Mouse (Mus musculus): ENCODE measurements around the gene Igfbp4.
A peak's percentile ranks its signal among the peaks of the same experiment; 100 is the strongest.

Igfbp4 gene

DNA sequence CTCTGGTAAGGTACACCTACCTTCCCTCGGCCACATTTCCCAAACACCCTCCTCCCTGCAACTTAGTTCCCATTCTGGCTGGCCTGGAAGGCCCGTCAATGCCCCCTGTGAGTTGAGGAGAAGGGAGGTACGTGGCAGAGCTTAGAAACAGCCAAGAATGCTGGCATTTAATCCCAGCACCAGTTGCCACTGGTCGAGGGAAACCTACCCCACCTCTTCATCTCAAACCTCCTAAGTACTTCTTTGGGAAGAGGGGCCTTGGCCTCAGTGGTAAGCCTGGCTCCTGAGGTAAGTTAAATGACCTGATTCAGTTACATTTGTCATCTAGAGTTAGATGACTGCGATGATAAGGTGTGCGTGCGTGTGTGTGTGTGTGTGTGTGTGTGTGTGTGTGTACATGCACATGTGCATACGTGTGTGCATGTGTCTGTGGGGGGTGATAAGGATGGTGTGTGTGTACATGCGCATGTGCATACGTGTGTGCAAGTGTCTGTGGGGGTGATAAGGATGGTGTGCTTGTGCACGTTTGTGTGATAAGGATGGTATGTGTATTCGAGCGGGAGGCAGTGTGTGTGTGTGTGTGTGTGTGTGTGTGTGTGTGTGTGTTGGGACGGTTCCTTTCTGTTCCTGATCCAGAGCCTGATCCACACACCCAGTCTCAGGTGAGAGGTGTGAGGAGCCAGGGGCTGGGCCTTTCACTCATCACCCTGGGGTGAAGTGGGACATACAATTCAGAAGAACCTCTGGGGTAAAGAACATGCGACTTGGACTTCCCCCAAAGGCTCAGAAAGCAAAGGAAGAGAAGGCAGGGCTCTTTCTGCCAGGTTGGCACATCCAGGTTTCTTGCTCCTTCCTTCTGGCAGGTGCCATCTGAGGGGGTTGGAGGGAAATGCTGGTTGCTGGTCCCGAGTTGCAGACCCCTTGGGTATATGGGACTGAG, 1.1 kb downstream of the Igfbp4 start:
- DNase-seq (ENCODE audit: low read depth): no peak

DNA sequence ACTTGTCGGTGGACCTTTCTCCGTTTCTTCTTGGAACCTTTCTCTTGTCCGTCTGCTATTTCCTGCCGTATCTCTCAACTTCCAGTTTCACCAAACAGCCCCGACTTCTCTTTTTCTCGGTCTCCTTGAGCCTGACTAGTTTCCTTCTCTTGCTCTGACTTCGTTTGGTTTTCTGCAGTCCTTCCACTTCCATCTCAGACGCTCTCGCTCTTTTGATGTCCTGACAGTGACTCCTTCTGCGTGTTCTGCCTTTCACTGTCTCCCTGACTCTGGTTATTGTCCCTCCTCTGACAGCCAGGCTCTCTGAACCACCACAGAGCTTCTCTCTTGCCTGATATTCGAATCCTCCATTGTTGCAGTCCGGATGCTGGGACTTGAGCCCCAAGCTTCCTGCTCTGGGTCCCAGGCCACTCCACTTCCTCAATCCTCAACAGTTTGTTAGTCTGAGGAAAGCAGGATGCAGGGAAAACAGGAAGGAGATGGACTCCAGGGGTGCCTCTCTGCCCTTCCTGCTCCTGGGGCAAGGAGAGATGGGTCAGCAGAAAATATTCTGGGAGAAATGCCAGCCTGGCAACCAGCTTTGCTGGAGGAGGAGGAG, 1.9 kb downstream of the Igfbp4 start:
- DNase-seq (ENCODE audit: low read depth): peak; percentile 39

DNA sequence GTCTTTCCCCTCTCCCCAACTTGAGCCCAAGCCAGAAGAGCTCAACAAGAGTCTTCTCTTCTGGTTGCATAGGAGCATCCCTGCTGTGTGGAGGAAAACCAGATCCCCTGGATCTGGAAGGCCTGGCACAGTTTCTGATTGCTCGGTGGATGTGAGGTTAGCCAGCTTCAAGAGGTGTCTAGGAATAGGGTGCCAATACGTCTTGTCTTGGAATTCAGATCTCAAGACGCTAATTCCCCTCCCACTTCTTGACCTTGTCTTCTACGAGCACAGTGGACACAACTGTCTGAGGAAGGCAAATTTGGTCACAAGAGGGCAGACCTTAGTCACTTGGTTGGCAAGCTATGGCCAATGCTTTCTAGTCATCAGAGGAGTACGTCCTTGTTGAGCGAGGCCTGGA, 2.6 kb downstream of the Igfbp4 start:
- no peak for DNase-seq (ENCODE audit: low read depth)

DNA sequence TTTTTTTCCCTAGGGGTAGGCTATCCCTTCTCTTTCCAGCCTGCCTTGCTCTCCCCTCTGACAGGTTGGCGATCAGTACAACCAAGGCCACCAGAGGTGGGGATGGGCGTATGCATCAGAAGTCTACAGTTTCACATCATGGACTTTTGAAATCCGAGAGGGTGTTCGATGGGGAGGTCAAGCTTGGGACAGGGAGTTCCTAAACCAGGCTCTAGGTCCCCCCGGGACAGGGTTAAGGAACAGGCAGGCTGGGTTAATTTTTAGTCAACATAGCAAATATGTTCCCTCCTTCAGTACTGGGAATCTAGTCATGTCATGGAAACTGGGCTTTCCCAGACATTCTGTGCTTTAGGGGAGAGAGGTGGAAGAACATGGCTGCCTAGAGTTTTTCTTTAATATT, 3.3 kb downstream of the Igfbp4 start:
- DNase-seq (ENCODE audit: low read depth): peak; percentile 40

DNA sequence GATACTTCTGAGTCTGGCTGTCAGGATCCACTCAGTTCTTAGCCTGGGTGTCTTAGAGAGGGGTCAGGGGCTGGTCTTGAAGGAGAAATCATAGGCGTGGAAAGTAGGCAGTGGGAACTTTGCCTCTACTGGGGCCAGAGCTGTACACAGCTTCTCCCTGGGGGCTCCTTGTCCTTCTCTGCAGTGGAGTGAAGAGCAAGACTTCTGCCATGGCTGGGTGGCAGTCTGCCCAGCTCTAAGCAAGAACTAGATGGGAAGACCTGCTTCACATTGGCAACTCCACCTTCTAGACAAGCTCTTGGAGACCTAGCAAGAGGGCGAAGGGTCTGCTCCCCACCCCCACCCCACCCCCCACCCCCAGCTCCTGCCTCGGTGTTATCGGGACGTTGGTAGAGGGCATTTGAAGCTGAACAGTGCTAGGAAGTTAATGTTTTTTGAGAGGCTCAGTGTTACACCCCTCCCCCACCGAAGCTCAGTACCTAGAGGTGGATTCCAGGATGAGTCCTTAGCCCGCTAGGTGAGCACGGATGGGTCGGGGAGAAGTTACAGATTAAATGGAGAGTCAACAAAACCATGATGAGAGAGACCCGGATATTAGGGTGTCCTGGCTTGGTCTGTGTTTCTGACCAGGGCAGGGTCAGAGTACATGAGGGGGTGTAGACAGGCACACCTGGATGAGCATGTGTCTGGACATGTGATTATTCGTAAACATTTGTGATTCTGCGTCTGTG, 4.3 kb downstream of the Igfbp4 start:
- no peak for DNase-seq (ENCODE audit: low read depth)

DNA sequence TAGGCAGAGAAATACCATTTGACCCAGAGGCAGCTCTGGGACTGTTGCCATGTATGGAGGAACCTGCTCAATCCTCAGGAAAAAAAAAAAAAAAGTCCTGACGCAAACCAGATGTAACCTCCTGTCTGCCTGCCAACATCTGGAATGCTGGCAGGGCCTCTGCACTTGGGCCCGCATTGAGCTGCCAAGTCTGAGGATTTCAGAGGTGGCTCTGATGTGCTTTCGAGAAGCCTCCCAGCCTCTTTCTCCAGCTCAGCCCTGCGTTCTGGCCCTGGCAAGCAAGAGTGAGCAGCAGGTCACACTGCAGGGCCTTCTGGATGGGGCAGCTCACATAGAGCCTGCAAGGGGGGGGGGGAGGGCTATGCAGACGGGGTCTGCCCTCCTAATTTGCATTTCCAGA, 6.1 kb downstream of the Igfbp4 start:
- peak; percentile 100 for DNase-seq (ENCODE audit: low read depth)

DNA sequence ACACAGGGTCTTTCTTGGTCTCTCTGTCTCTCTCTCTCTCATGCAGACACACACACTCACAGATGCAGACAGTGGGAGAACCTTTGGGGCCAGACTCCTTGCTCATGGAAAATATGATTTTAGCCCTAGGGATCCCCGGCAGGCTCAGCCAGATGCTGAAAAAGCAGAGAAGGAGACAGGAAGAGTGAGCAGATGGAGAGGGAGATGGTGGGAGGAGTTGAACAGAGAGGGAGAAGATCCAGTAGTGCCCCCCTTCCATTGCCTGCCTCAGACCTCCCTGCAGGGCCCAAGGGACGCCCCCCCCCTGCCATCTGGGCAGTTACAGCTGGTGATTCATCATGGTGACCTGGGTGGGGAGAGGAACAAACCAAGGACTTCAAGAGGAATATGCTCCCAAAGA, 6.6 kb downstream of the Igfbp4 start:
- peak; percentile 84 for DNase-seq (ENCODE audit: low read depth)

DNA sequence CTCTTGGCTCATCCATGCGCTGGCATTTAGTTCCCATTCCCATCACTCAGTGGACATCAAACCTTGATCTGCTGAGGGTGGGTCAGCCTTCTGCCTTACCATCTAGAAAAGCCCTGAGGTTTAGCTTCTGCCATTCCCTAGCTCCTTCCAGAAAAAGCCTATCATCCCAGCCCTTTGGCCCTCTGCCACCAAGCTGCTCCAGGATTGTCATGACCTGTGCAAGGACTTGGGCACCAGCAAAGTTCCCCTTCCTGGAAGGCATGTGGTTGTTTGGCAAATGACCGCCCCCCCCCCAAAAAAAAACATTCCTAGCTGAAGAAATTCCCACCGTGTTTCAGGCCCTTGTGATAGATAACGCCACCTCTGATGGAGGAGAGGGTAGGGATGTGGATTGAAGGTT, 14.1 kb downstream of the Igfbp4 start:
- DNase-seq (ENCODE audit: low read depth): peak; percentile 55

DNA sequence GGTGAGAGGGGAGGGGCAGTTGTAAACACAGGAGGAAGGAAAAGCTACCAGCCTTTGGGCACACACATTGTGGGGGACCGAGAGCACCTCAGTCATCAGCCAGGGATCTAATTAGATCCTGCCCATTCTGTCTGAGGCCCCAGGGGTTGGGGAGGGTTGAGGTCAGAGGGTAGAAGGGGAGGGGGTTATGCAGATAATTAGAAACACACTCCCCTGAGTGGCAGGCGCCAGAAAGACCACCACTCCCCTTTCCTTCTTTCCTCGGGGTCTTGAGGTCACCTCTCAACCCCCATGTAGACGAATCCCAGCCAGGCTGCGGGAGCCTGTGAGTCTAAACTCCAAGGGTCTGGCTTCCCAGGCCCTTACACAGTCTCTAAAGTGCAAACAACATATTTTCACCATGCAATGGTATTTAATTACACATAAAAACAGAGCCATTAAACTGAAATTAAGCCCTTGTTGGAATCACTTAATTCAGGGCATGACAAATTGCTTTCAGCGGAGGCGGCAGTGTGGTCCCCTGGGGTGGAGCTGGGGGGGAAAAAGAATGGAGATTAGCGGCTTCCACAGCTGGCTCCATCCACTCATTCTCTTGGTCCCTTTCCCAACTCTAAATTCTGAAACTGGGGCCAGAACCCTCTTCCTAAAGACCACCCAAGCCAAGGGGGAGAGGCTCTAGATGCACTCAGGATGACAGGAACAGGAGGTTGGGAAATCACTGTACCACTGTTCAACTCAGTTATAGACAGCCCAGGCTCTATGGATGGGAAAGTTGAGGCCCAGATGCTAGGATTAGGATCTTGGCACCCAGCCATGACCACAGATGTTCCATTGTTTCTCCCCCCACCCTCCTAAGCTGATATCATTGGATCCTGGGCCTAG, 14.8 kb downstream of the Igfbp4 start:
- peak; percentile 52 for DNase-seq (ENCODE audit: low read depth)

DNA sequence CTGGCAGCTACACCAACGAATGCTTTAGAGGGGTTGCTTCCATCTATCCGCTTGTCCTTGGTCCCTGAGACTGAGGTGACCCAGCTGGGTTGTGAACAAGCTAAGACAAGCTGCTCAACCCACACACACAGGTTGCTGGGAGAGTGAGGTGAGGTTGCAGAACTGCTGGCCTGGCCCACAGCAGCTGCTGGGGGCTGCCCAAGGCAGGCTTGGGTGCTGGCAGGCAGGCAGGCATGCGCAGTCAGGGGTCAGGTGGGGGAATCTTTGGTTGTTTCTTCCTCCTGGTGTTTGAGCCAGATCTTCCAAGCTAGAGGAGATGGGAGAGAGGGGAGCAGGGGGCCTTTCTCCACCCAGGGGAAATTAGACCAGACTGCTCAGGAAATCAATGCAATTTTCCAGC, 19.4 kb downstream of the Igfbp4 start:
- peak; percentile 63 for DNase-seq (ENCODE audit: low read depth)

DNA sequence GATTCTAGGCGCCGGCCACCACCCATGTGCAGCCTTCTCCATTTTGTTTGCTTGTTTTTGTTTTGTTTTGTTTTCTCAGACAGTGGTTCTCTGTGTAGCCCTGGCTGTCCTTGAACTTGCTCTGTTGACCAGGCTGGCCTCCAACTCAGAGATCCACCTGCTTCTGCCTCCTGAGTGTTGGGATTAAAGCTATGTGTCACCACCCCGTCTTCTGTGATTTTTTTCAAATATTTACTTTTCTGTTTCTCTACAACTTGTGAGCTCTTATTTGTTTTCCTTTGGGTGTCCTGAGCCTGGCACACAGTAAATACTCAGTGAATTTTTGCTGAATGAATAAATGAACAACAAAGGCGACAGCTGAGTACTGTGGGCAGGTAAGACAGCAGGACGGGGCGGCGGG, 21.6 kb downstream of the Igfbp4 start:
- DNase-seq (ENCODE audit: low read depth): no peak

DNA sequence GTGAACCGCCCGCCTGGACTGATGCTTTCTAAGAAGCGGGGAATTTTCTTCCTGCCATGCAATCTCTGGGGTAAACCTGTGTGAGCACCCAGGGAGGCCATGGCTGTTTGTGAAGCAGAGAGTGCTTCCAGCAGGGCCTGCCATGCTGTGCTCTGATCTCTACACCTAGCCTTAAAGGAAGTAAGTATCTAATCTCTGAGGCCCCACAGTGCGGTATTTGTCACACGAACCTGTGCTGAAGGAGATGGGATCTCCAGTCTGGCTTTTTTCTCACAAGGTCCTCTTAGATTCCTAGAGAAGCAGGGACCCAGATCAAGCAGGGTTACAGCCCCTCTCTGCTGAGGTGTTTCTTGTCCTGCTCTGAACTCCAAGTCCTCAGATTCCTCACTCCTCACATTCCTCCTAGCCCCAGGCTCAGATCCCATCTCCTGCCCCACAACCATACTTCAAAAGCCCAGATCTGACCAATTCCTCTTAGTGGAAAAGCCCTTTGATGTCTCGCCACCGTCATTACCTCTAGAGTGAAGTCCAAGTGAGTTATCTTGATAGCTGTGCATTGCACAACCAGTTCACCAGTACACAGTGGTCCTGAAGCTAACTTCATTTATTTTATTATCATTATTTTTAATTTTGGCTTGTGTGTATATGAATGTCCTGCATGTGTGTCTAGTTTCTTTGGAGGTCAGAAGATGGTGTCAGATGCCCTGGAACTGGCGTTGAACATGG, 22.5 kb downstream of the Igfbp4 start:
- DNase-seq (ENCODE audit: low read depth): no peak

DNA sequence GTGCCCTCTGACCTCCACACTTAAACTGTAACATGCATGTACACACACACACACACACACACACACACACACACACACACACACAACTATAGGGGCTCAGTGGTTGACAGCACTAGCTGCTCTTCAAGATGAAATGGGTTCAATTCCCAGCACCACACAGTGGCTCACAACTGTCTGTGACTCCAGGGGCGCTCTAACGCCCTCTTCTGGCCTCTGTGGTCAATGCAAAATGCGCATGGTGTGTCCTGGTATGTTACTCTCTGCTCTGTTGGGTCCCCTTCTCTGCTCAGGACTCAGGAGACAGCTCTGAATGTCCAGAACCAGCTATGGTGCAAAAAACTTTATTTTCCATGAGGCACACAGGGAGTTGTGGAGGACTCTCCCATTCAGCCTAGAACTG, 24.3 kb downstream of the Igfbp4 start:
- DNase-seq (ENCODE audit: low read depth): peak; percentile 46

DNA sequence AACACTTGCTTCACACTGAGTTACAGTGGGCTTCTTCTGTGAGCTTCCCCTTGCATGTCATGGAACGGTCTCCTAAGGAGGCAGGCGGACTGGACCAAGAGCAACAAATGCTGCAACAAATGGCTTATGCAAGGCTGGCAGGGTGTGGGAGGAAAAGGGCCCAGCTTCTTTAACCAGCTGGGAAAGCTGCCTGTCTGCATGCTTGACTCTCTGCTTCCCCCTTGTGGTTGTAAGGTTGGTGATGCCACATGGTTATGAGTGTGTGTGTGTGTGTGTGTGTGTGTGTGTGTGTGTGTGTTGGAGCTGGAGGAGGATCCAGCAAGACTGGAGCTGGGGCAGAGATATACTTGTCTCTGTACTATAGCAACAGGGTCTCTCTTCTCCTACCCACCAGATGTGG, 24.9 kb downstream of the Igfbp4 start:
- peak; percentile 97 for DNase-seq (ENCODE audit: low read depth)

DNA sequence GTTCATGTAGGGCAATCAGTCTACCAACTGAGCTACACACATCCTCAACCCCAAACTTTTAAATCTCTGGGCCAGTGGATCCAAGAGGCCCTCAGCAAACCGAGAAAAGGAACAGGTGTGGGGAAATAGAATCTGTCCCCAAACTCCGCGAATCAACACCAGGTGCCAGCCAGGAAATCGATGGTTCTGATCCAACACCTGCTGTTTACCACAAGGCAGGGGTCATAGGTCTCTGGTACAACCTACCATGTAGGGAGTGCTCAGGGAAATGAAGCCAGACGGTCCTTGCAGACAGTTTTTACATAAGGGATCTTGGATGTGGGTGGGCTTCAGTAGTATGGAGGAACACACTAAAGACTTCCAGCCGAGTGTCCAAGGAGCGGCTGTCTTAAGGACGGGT, 26.5 kb downstream of the Igfbp4 start:
- DNase-seq (ENCODE audit: low read depth): no peak

DNA sequence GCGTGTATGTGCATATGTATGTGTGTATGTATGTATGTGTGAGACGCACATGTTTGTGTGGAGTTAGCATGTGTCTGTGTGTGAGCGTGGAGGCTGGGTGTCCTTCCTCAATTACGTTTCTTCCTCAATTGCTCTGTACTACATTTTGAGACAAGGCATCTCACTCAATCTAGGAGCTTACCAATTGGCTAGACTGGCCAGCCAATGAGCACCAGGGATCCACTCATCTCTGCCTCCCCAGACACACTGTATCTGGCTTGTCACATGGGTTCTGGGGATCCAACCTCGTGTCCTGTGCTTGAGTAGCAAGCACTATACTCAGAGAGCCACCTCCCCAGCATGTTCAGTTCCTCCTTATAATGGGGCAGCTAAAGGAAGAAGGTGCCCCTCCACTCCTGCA, 27.4 kb downstream of the Igfbp4 start:
- DNase-seq (ENCODE audit: low read depth): no peak

DNA sequence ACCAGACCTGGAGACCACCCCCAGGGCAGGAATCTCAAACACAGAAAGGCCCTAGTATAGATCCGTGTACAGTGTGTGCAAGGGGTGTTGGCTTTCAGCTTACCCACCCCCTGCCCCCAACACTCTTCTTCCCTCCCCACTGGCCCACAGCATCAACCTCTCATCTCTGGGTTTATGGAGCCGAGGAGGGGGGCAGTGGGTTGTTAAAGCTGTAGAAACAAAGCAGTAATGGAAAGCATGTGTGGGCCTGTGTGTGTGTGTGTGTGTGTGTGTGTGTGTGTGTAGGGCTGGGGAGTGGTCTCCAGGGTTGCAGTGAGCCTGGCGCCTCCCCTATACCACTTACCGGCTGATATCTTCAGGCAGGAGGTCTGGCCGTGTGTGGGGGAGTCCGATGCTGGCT, 30.8 kb downstream of the Igfbp4 start:
- DNase-seq (ENCODE audit: low read depth): peak; percentile 54

DNA sequence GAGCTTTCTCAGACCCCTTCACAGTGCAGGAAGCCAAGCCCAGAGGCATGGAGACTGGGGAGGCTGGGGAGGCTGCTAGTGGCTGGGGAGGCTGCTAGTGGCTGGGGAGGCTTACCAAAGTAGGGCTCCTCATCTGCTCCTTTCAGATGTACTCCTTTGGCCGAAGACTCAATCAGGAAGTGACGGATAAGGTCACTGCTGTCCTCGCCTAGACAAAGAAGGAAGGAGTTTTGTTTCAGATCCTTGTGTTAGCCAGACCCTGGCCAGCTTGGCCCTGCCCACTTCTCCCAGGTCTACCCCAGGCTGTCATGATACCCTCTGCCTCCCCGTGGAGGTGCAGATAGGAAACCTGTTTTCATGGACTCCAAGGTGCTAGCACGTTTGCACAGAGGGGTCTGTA, 32.7 kb downstream of the Igfbp4 start:
- no peak for DNase-seq (ENCODE audit: low read depth)

DNA sequence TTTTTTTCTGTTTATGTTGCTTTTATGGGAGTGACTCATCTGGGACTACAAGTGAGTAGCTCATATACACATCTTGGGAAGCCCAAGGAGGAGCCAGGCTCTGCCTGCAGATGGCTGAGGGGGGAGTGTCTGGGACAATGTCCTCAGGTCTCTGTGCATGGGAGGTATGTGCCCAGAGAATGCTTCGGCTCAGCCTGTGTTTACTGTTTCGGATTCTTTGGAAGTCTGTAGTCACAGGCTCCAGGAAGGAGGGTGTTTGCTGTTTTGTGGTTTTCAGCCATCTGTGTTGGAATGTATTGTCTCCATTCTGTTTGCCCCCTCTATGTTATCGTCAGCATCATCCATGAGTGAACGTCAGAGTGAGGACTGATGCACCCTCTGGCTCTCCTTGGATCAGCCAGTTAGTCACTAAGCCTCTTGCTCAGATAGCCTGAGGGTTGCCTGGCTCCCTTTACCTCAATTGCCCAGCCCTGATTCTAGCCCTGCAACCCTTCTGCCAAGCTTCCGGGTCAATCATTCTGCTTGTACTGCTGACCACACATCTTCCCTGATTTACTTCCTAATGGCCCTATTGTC, 35.8 kb downstream of the Igfbp4 start:
- DNase-seq (ENCODE audit: low read depth): peak; percentile 82

DNA sequence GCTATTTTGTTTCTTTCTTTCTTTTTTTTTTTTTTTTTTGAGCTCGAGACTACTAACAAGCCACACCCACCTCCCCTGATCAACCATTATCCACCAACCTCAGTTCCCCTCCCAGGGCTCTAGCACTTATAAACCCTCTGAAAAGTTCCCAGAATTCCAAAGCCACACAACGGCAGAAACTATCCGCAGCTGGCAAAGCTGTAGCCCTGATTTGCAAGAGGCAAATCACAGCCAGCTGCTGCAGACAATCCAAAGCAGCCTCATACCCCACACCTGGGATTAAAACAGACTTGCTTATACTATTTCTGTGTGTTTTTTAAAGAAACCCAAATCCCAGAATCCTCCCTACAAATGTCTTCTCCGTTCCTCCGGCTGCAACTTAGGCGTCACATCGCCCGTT, 36.8 kb downstream of the Igfbp4 start:
- no peak for DNase-seq (ENCODE audit: low read depth)

Data from NIH3T3 (cell line).